Mouse (Mus musculus) G1E (cell line): ENCODE measurements around the gene Zfp366.

Experiments used
- CTCF ChIP-seq: IDR thresholded peaks from 2 replicates; pipeline ENCODE4 v1.5.1; 2012; ENCODE audit warnings: low read depth, low read length, inconsistent platforms, mixed read lengths
- POLR2AphosphoS5 ChIP-seq: IDR thresholded peaks from 2 replicates; pipeline ENCODE4 v1.6.1; 2012; ENCODE audit warnings: low read depth, low read length, inconsistent platforms; ENCODE audit not compliant: insufficient replicate concordance

GRCm38 (mm10) chr13:99225374-99226240, 41.0 kb downstream of the Zfp366 start:
- TF ChIP-seq CTCF (no peak), POLR2AphosphoS5 (no peak)
